Mouse (Mus musculus) hindbrain, embryonic 11.5 days (tissue): ENCODE measurements around the gene Mmp14. TPM values are rescaled to one million over a fixed set of nuclear protein-coding genes. Genes with fewer than 3 reads are reported as not detected.
A peak's percentile ranks its signal among the peaks of the same experiment; 100 is the strongest.

ENCODE experiments used
- ATAC-seq: fragments of 200-750 bp; cut with Nextera tagmentation; 2 replicates; pipeline ENCODE4 v1.8.0; 2017; ENCODE audit warnings: mild to moderate bottlenecking, moderate TSS enrichment, moderate library complexity; ENCODE audit not compliant: low FRiP score
- DNase-seq: peaks from one replicate; pipeline ENCODE4 v3.0.0-alpha.2; 2015; ENCODE audit warnings: low spot score
- H3K27ac ChIP-seq: fragments of 300-500 bp; sonication (generic); 2 replicates; pipeline ENCODE4 v1.5.1; 2014; ENCODE audit warnings: mild to moderate bottlenecking, low read depth, low read length
- H3K27me3 ChIP-seq: fragments of 300-500 bp; sonication (generic); 2 replicates; pipeline ENCODE4 v1.6.1; 2014; ENCODE audit warnings: mild to moderate bottlenecking, low read length, moderate library complexity, mixed read lengths; ENCODE audit not compliant: control insufficient read depth, insufficient read depth
- H3K36me3 ChIP-seq: fragments of 300-500 bp; sonication (generic); 2 replicates; pipeline ENCODE4 v1.6.1; 2014; ENCODE audit warnings: mild to moderate bottlenecking, low read length, moderate library complexity, mixed read lengths; ENCODE audit not compliant: control insufficient read depth, insufficient read depth
- H3K4me1 ChIP-seq: fragments of 300-500 bp; sonication (generic); replicated peaks from 2 replicates; pipeline ENCODE4 v1.6.1; 2014; ENCODE audit warnings: low read length, mixed read lengths; ENCODE audit not compliant: control insufficient read depth, insufficient read depth
- H3K4me2 ChIP-seq: fragments of 300-500 bp; sonication (generic); replicated peaks from 2 replicates; pipeline ENCODE4 v1.6.1; 2014; ENCODE audit warnings: mild to moderate bottlenecking, low read depth, low read length
- H3K4me3 ChIP-seq: fragments of 300-500 bp; sonication (generic); 2 replicates; pipeline ENCODE4 v1.5.1; 2014; ENCODE audit warnings: low read depth, low read length
- H3K9ac ChIP-seq: fragments of 300-500 bp; sonication (generic); 2 replicates; pipeline ENCODE4 v1.6.1; 2014; ENCODE audit warnings: low read depth, low read length
- H3K9me3 ChIP-seq: fragments of 300-500 bp; sonication (generic); 2 replicates; pipeline ENCODE4 v1.6.1; 2016; ENCODE audit warnings: low read length; ENCODE audit not compliant: control insufficient read depth
- WGBS: fragments of 180-500 bp; shearing (Covaris S2); extraction: QIAGEN DNeasy Blood & Tissue Kit; methylation state at CpG from one replicate; pipeline ENCODE4 v1.1.7; 2014; 5-methylcytosine and 5-hydroxymethylcytosine counted together
- polyA plus RNA-seq: library from polyadenylated mRNA; unstranded; fragments of >200 nt; fragmentation: Nextera tagmentation; extraction: Ambion mirVana; gene quantifications from 2 replicates; pipeline ENCODE4 v1.2.1, GENCODE M21; 2014

The Mmp14 gene
- polyA plus RNA-seq, 1 experiment from 2014 or later: 73.1 TPM

- H3K9ac ChIP-seq: peak overlapping the region; percentile 31; the same call in 1 of the 2 replicates
- no peaks in the 10 kb centered on the region for H3K9me3 ChIP-seq
- peak overlapping the region; percentile 24 for H3K27ac ChIP-seq
- H3K27me3 ChIP-seq: peaks cover 12% of the 10 kb centered on the region
- H3K4me1 ChIP-seq: no peaks in the 10 kb centered on the region
- 36% methylated on average over 17 of the region's 17 CpGs for WGBS
- ATAC-seq (no peak), DNase-seq (peak; percentile 24)
- H3K36me3 ChIP-seq: no peaks in the 10 kb centered on the region
- no peak overlapping the region for H3K4me2 ChIP-seq
- H3K4me3 ChIP-seq: no peak overlapping the region
Measured at GRCm38 (mm10) chr14:54409980-54410810, 21.2 kb upstream of the Mmp14 start.

GRCm38 (mm10) chr14:54412000-54412576, 19.3 kb upstream of the Mmp14 start:
- Histone ChIP-seq H3K27ac (no peak overlapping the region), H3K4me1 (no peaks in the 10 kb centered on the region), H3K4me2 (no peak overlapping the region), H3K27me3 (peaks cover 16% of the 10 kb centered on the region), H3K36me3 (no peaks in the 10 kb centered on the region), H3K4me3 (no peak overlapping the region), H3K9ac (no peak overlapping the region), H3K9me3 (no peaks in the 10 kb centered on the region)
- ATAC-seq (no peak), DNase-seq (no peak)
- WGBS: 41% methylated on average over 9 of the region's 9 CpGs

GRCm38 (mm10) chr14:54412629-54413170, 18.7 kb upstream of the Mmp14 start:
- Histone ChIP-seq H3K4me2 (no peak overlapping the region), H3K4me1 (no peaks in the 10 kb centered on the region), H3K4me3 (no peak overlapping the region), H3K9me3 (no peaks in the 10 kb centered on the region), H3K9ac (no peak overlapping the region), H3K36me3 (no peaks in the 10 kb centered on the region), H3K27ac (no peak overlapping the region), H3K27me3 (peaks cover 16% of the 10 kb centered on the region)
- ATAC-seq (no peak), DNase-seq (peak; percentile 75)
- WGBS: 43% methylated on average over 2 of the region's 2 CpGs

GRCm38 (mm10) chr14:54413877-54414700, 17.3 kb upstream of the Mmp14 start:
- no peak overlapping the region for H3K9ac ChIP-seq
- no peaks in the 10 kb centered on the region for H3K36me3 ChIP-seq
- DNase-seq (peak; percentile 22), ATAC-seq (no peak)
- 0 out of 2 replicates have a peak overlapping the region, but pooled peaks have one; percentile 11 for H3K4me2 ChIP-seq
- WGBS: 8% methylated on average over 18 of the region's 18 CpGs
- H3K4me1 ChIP-seq: no peaks in the 10 kb centered on the region
- peaks cover 16% of the 10 kb centered on the region for H3K27me3 ChIP-seq
- H3K27ac ChIP-seq: no peak overlapping the region
- H3K4me3 ChIP-seq: 0 out of 2 replicates have a peak overlapping the region, but pooled peaks have one; percentile 4
- no peaks in the 10 kb centered on the region for H3K9me3 ChIP-seq

- Histone ChIP-seq H3K4me3 (no peak overlapping the region), H3K4me1 (no peaks in the 10 kb centered on the region), H3K27me3 (peaks cover 16% of the 10 kb centered on the region), H3K4me2 (no peak overlapping the region), H3K9ac (no peak overlapping the region), H3K27ac (no peak overlapping the region), H3K36me3 (no peaks in the 10 kb centered on the region), H3K9me3 (no peaks in the 10 kb centered on the region)
- ATAC-seq (no peak), DNase-seq (peak; percentile 25)
- WGBS: 9% methylated on average over 13 of the region's 13 CpGs
Measured at GRCm38 (mm10) chr14:54415241-54416020, 16.0 kb upstream of the Mmp14 start.

GRCm38 (mm10) chr14:54416229-54416775, 15.1 kb upstream of the Mmp14 start:
- Histone ChIP-seq H3K27me3 (peaks cover 16% of the 10 kb centered on the region), H3K4me2 (no peak overlapping the region), H3K27ac (no peak overlapping the region), H3K4me1 (no peaks in the 10 kb centered on the region), H3K4me3 (no peak overlapping the region), H3K9me3 (no peaks in the 10 kb centered on the region), H3K9ac (no peak overlapping the region), H3K36me3 (no peaks in the 10 kb centered on the region)
- 27% methylated on average over 5 of the region's 5 CpGs for WGBS
- DNase-seq: peak; percentile 16
- ATAC-seq: no peak

GRCm38 (mm10) chr14:54416830-54417229, 14.6 kb upstream of the Mmp14 start:
- H3K4me3 ChIP-seq: no peak overlapping the region
- no peaks in the 10 kb centered on the region for H3K36me3 ChIP-seq
- 58% methylated on average over 4 of the region's 4 CpGs for WGBS
- ATAC-seq (no peak), DNase-seq (no peak)
- no peaks in the 10 kb centered on the region for H3K9me3 ChIP-seq
- no peak overlapping the region for H3K27ac ChIP-seq
- no peak overlapping the region for H3K4me2 ChIP-seq
- no peak overlapping the region for H3K9ac ChIP-seq
- no peaks in the 10 kb centered on the region for H3K4me1 ChIP-seq
- H3K27me3 ChIP-seq: peaks cover 16% of the 10 kb centered on the region
